Mouse (Mus musculus) frontal cortex, adult 2 months (tissue): ENCODE data around the gene Dhcr7. TPM values are rescaled to one million over a fixed set of nuclear protein-coding genes. Genes with fewer than 3 reads are reported as not detected.

Experiments
- DNase-seq, 2 experiments: peaks; one replicate each; pipeline ENCODE4 v3.0.0; 2022; ENCODE audit warnings: low spot score in 1 of 2; ENCODE audit errors: extremely low spot score in 1 of 2
- polyA plus RNA-seq: library from polyadenylated mRNA; depleted of rRNA; stranded (reverse); fragments of >200 nt; gene quantifications from 2 replicates; pipeline ENCODE4 v1.2.3, GENCODE M21; 2012; rRNA removed

Gene Dhcr7
- polyA plus RNA-seq, 1 experiment, result 58.7 TPM

GRCm38 (mm10) chr7:143832196-143832595 is 9.3 kb downstream of the Dhcr7 start:
- DNase-seq, result no peak

GRCm38 (mm10) chr7:143832611-143833010 is 9.7 kb downstream of the Dhcr7 start:
- DNase-seq, result no peak

DNA sequence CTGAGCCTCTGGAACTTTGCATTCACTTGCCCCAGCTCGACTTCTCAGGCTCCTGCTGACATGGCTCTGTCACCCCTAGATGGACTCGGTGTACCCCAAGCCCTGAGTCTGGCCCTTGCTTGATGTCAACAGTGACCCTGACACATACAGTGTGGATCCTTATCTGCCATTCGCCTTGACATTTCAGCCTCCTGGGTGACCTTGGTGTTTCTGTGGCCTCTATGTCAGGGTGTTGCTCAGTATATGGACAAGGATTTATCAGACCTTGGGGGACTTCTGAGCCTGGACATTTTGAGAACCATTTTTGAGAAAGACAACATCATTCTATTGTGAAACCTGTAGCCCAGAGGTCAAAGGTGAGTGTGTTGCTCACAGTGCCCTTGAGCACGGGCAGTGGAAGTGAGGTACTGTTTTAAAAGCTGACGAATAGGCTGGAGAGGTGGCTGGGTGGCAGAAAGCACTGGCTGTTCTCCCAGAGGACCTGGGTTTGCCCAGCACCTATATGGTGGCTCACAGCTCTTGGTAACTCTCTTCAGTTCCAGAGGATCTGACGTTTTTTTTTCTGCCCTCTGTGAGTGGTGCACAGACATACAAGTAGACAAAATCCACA is 10.7 kb downstream of the Dhcr7 start:
- DNase-seq, result no peak

- no peak for DNase-seq
Measured at GRCm38 (mm10) chr7:143834316-143834715, 11.4 kb downstream of the Dhcr7 start.

DNA sequence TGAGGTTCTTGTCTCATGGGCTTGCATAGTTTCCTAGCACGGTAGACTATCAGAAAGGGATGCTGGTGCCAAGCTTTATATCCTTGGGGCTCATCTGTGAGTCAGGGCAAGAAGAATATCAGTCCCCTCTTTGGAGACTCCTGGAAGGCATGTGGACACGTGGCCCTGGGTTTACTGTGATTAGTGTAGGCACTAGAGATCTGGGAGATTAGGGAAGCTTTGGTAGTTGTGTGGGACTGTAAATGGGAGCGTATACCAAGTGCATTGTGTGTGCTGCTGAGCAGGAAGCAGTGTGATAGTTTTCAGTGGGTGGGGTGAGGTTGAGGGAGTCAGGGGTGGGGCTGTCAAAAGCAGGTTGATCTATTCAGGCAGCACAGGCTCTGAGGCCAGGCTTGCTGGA is 12.0 kb downstream of the Dhcr7 start:
- DNase-seq, result no peak

DNA sequence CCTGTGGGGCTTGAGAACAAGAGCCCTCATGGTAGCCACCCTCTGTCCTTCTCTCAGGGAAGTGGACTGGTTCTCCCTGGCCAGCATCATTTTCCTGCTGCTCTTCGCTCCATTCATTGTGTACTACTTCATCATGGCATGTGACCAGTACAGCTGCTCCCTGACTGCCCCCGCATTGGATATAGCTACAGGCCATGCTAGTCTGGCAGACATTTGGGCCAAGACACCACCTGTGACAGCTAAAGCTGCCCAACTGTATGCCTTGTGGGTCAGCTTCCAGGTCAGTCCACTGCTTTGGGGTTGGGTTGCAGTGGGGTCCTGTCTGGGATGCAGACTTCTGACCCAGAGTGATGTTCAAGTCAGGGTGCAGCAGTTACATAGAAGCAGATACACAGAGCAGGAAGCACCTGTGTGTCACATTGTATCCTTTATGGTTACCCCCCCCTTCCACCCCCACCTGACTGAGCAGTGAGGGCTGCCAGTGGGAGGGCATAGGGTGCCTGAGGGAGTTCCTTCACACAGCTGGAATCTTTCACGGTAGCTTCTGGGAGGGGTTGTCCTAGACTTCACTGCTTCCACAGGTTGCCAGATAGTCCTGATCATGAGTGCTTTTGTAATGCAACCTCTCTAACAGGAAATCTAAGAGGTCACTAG is 14.9 kb downstream of the Dhcr7 start:
- no peak for DNase-seq

GRCm38 (mm10) chr7:143840121-143840520 is 17.2 kb downstream of the Dhcr7 start:
- DNase-seq, result no peak

DNA sequence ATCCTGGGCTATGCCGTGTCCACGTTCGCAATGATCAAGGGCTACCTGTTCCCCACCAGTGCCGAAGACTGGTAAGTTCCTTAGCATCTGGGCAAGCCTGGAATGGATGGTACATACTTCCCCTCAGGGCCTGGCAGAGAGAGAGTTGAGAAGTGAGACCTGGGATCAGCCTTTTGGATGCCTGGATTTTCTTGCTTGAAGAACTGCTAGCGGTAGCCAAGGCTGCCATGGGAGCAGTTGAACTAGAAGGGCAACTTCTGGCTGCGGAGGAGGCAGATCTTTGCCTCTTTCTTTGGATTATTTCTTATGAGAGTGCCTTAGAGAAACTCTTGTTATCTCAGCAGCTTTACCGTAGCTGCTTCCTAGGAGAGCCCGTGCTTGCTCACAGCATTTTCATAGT is 18.4 kb downstream of the Dhcr7 start:
- DNase-seq, result no peak

DNA sequence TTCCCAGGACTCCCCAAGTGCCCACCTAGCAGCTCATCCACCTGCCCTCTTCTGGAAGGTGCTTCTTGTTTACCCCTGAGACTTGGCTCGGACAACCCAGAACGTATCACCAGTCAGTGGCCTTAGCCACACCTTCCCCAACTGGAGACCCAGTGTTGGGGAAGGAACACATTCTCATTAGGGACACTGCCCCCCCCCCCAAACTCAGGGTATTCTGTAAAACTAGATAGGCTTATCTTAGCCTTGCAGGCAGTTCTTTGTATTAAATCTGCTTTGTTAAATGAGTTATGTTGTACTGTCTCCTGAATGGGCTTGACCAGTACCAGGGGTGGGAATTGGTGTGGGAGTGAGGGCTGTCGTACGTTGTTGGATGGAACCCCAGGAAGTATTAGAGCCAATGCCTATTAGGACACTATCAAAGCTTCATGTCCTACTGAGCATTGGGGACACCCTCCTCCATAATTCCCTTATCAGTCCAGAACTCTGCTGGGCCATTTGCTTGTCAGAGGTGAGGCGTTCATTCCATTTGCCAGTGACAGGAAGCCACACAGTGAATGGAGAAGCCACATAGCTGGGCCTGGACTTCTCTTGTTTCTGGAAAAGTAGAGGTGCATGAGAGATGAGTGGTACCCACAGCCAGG is 25.3 kb downstream of the Dhcr7 start:
- DNase-seq, result no peak

GRCm38 (mm10) chr7:143848768-143849482 is 26.0 kb downstream of the Dhcr7 start:
- no peak for DNase-seq

- no peak for DNase-seq
Measured at GRCm38 (mm10) chr7:143866538-143866937, 43.6 kb downstream of the Dhcr7 start, which contains the start of gene Gm498. Gene Gm498 (plus strand): TSS chr7:143866838.

DNA sequence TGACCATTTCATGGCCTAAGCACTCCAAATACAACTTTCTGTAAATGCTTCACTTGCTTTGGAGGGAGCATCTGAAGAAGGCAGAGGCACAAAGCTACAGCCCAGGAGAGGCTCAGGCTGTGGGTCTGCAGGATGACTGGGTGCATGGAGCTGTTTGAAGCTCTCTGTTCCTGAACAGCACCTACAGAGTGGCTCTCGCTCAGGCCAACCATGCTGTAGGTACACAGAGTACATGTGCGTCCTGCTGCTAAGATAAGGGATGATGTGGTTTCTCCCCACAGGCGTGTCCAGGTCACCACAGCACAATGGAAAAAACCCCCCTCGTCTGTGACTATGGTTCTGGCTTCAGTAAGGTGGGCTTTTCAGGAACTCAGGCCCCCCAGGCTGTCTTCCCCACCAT is 45.9 kb downstream of the Dhcr7 start:
- DNase-seq, result no peak

- no peak for DNase-seq
Measured at GRCm38 (mm10) chr7:143883717-143884116, 60.8 kb downstream of the Dhcr7 start.

DNA sequence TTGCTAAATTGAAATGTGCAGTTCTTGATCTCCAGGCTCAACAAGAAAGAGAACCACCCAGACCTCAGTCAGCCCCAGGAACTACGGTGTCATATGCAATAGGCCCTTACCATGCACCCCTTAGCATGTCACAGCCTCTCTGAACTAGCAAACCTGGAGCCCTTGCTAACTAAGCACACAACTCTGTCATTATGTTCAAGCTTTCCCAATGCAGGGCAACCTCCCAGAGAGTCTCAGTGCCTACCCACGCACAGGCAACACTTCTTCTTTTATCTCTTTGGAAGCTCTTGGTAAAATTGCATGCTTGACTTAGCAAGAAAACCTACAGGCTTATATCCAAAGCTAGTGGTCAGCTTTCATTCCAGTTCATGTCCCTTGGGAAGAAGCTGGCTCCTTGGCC is 68.2 kb downstream of the Dhcr7 start:
- DNase-seq, result peak; percentile 20 to 66

DNA sequence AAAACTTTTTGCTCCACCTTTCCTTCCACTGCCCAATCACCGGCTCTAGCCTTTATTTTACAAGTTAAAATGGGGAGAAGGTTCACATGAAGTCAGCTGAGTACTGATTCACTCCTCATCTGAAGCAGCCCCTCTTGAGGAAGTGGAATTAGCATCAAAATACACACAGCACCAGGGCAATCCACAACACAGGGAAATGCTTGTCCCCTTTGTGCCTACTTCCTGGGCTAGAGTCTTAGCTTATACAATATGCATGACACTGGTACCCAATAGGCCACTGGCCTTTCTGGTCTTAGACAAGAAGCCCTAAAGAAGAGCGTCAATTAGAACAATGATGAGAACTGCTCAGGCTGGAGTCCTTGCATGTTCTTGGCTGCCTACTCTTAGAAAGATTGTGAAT is 69.4 kb downstream of the Dhcr7 start:
- no peak for DNase-seq

Other genes starting within 250 kb of the Dhcr7 start
- gene Cars, start 223.1 kb upstream of the Dhcr7 start, polyA plus RNA-seq, result 50.6 and 51.8 TPM in 2 replicates
- 0.18 and 0.21 TPM in 2 replicates for gene Tnfrsf26, start 194.4 kb upstream of the Dhcr7 start, polyA plus RNA-seq
- 4.1 and 4.6 TPM in 2 replicates for gene Tnfrsf22, start 173.5 kb upstream of the Dhcr7 start, polyA plus RNA-seq
- gene Tnfrsf23, start 137.3 kb upstream of the Dhcr7 start, polyA plus RNA-seq, result 2.8 and 3.2 TPM in 2 replicates
- 36.2 and 37.1 TPM in 2 replicates for gene Osbpl5, start 66.2 kb upstream of the Dhcr7 start, polyA plus RNA-seq
- gene Mrgprg, start 56.2 kb upstream of the Dhcr7 start, polyA plus RNA-seq, result 0.29 and 0.36 TPM in 2 replicates
- gene Mrgpre, start 38.6 kb upstream of the Dhcr7 start, polyA plus RNA-seq, result 6.2 and 6.3 TPM in 2 replicates
- gene Nadsyn1, start 296 bp upstream of the Dhcr7 start, polyA plus RNA-seq, result 7.1 and 7.9 TPM in 2 replicates
- gene Gm498, start 43.7 kb downstream of the Dhcr7 start, polyA plus RNA-seq, result not detected in 2 replicates
- gene Shank2, start 178.8 kb downstream of the Dhcr7 start, polyA plus RNA-seq, result 63.4 and 69.2 TPM in 2 replicates